Mouse (Mus musculus) midbrain, embryonic 10.5 days (tissue): Measurements from ENCODE around the gene Naa40. TPM values are rescaled to one million over a fixed set of nuclear protein-coding genes. Genes with fewer than 3 reads are reported as not detected.

Experiments used
- DNase-seq: peaks from one replicate; pipeline ENCODE4 v3.0.0-alpha.2; 2017; ENCODE audit warnings: low spot score
- H3K27ac ChIP-seq: fragments of 300-500 bp; sonication (generic); replicated peaks from 2 replicates; pipeline ENCODE4 v1.5.1; 2016; ENCODE audit warnings: mild to moderate bottlenecking
- H3K27me3 ChIP-seq: fragments of 300-500 bp; sonication (generic); 2 replicates; pipeline ENCODE4 v1.6.1; 2016; ENCODE audit warnings: low read depth, mild to moderate bottlenecking; ENCODE audit not compliant: poor library complexity, severe bottlenecking
- H3K36me3 ChIP-seq: fragments of 300-500 bp; sonication (generic); 2 replicates; pipeline ENCODE4 v1.6.1; 2016; ENCODE audit warnings: mild to moderate bottlenecking, moderate library complexity
- H3K4me1 ChIP-seq: fragments of 300-500 bp; sonication (generic); 2 replicates; pipeline ENCODE4 v1.6.1; 2016
- H3K4me3 ChIP-seq: fragments of 300-500 bp; sonication (generic); 2 replicates; pipeline ENCODE4 v1.5.1; 2016; ENCODE audit warnings: mild to moderate bottlenecking, moderate library complexity
- H3K9me3 ChIP-seq: fragments of 300-500 bp; sonication (generic); replicated peaks from 2 replicates; pipeline ENCODE4 v1.6.1; 2016; ENCODE audit warnings: mild to moderate bottlenecking
- WGBS: fragments of 180-500 bp; shearing (Covaris S2); methylation state at CpG from one replicate; pipeline ENCODE4 v1.1.7; 2016; 5-methylcytosine and 5-hydroxymethylcytosine counted together
- polyA plus RNA-seq: library from polyadenylated mRNA; unstranded; fragments of >200 nt; fragmentation: Nextera tagmentation; extraction: Ambion mirVana; gene quantifications from 2 replicates; pipeline ENCODE4 v1.2.1, GENCODE M21; 2016

Gene Naa40
- polyA plus RNA-seq, 1 experiment from 2014 or later: 105 TPM

- 75% methylated on average over 1 of the region's 1 CpGs for WGBS
- Histone ChIP-seq H3K9me3 (no peaks in the 10 kb centered on the region), H3K36me3 (peaks cover 75% of the 10 kb centered on the region), H3K4me1 (peaks cover 51% of the 10 kb centered on the region), H3K27me3 (peaks cover 9% of the 10 kb centered on the region; the same call in 1 of the 2 replicates), H3K27ac (no peak overlapping the region), H3K4me3 (no peak overlapping the region)
- no peak for DNase-seq
Observed at GRCm38 (mm10) chr19:7200427-7200826, 40.6 kb downstream of the Naa40 start.

- no peak overlapping the region for H3K4me3 ChIP-seq
- H3K27ac ChIP-seq: no peak overlapping the region
- H3K4me1 ChIP-seq: peaks cover 41% of the 10 kb centered on the region
- WGBS: 92% methylated on average over 13 of the region's 13 CpGs
- peaks cover 15% of the 10 kb centered on the region; the same call in 1 of the 2 replicates for H3K27me3 ChIP-seq
- no peaks in the 10 kb centered on the region for H3K9me3 ChIP-seq
- H3K36me3 ChIP-seq: peaks cover 71% of the 10 kb centered on the region
- no peak for DNase-seq
Observed at GRCm38 (mm10) chr19:7199089-7199488, 41.9 kb downstream of the Naa40 start.

GRCm38 (mm10) chr19:7197445-7197844 is 43.5 kb downstream of the Naa40 start:
- Histone ChIP-seq H3K9me3 (no peaks in the 10 kb centered on the region), H3K4me3 (peak overlapping the region; percentile 12; the same call in 1 of the 2 replicates), H3K36me3 (peaks cover 54% of the 10 kb centered on the region), H3K27ac (0 out of 2 replicates have a peak overlapping the region, but pooled peaks have one; percentile 7), H3K4me1 (peaks cover 41% of the 10 kb centered on the region), H3K27me3 (peaks cover 32% of the 10 kb centered on the region)
- DNase-seq: no peak
- WGBS: 87% methylated on average over 9 of the region's 9 CpGs

GRCm38 (mm10) chr19:7196741-7197270 is 44.2 kb downstream of the Naa40 start:
- DNase-seq: peak; percentile 61
- Histone ChIP-seq H3K4me3 (peak overlapping the region; percentile 12), H3K9me3 (no peaks in the 10 kb centered on the region), H3K36me3 (peaks cover 50% of the 10 kb centered on the region), H3K4me1 (peaks cover 47% of the 10 kb centered on the region), H3K27ac (0 out of 2 replicates have a peak overlapping the region, but pooled peaks have one; percentile 7), H3K27me3 (peaks cover 38% of the 10 kb centered on the region)
- WGBS: 15% methylated on average over 17 of the region's 17 CpGs

- Histone ChIP-seq H3K27ac (0 out of 2 replicates have a peak overlapping the region, but pooled peaks have one; percentile 42), H3K4me1 (peaks cover 54% of the 10 kb centered on the region), H3K36me3 (peaks cover 43% of the 10 kb centered on the region), H3K27me3 (peaks cover 44% of the 10 kb centered on the region), H3K4me3 (no peak overlapping the region), H3K9me3 (no peaks in the 10 kb centered on the region)
- 15% methylated on average over 33 of the region's 33 CpGs for WGBS
- peak; percentile 78 for DNase-seq
Observed at GRCm38 (mm10) chr19:7195900-7196728, 44.9 kb downstream of the Naa40 start.

GRCm38 (mm10) chr19:7192561-7192967 is 48.4 kb downstream of the Naa40 start:
- Histone ChIP-seq H3K4me3 (no peak overlapping the region), H3K36me3 (peaks cover 7% of the 10 kb centered on the region), H3K27ac (no peak overlapping the region; the same call in 1 of the 2 replicates), H3K27me3 (peaks cover 77% of the 10 kb centered on the region), H3K4me1 (peaks cover 65% of the 10 kb centered on the region), H3K9me3 (no peaks in the 10 kb centered on the region)
- no peak for DNase-seq
- 71% methylated on average over 2 of the region's 2 CpGs for WGBS

GRCm38 (mm10) chr19:7191639-7192038 is 49.3 kb downstream of the Naa40 start:
- no peak overlapping the region for H3K4me3 ChIP-seq
- 54% methylated on average over 6 of the region's 6 CpGs for WGBS
- DNase-seq: no peak
- peaks cover 63% of the 10 kb centered on the region for H3K4me1 ChIP-seq
- H3K27ac ChIP-seq: peak overlapping the region; percentile 15
- H3K27me3 ChIP-seq: peaks cover 81% of the 10 kb centered on the region
- no peaks in the 10 kb centered on the region for H3K9me3 ChIP-seq
- no peaks in the 10 kb centered on the region; the same call in 1 of the 2 replicates for H3K36me3 ChIP-seq

GRCm38 (mm10) chr19:7190986-7191385 is 50.0 kb downstream of the Naa40 start:
- peak overlapping the region; percentile 15; the same call in 1 of the 2 replicates for H3K27ac ChIP-seq
- H3K4me1 ChIP-seq: peaks cover 63% of the 10 kb centered on the region
- DNase-seq: no peak
- H3K36me3 ChIP-seq: no peaks in the 10 kb centered on the region
- H3K27me3 ChIP-seq: peaks cover 88% of the 10 kb centered on the region
- WGBS: 85% methylated on average over 5 of the region's 5 CpGs
- H3K9me3 ChIP-seq: no peaks in the 10 kb centered on the region
- no peak overlapping the region for H3K4me3 ChIP-seq

- Histone ChIP-seq H3K4me3 (no peak overlapping the region), H3K9me3 (no peaks in the 10 kb centered on the region), H3K4me1 (peaks cover 68% of the 10 kb centered on the region), H3K27me3 (peaks cover 95% of the 10 kb centered on the region), H3K27ac (peak overlapping the region; percentile 59), H3K36me3 (no peaks in the 10 kb centered on the region)
- WGBS: 87% methylated on average over 4 of the region's 4 CpGs
- no peak for DNase-seq
Observed at GRCm38 (mm10) chr19:7189026-7189425, 52.0 kb downstream of the Naa40 start.

GRCm38 (mm10) chr19:7187157-7187556 is 53.8 kb downstream of the Naa40 start:
- H3K27me3 ChIP-seq: peaks cover 96% of the 10 kb centered on the region
- H3K4me3 ChIP-seq: no peak overlapping the region
- H3K9me3 ChIP-seq: no peaks in the 10 kb centered on the region
- H3K4me1 ChIP-seq: peaks cover 69% of the 10 kb centered on the region
- 60% methylated on average over 5 of the region's 5 CpGs for WGBS
- no peaks in the 10 kb centered on the region for H3K36me3 ChIP-seq
- H3K27ac ChIP-seq: peak overlapping the region; percentile 39
- no peak for DNase-seq

GRCm38 (mm10) chr19:7185715-7186291 is 55.2 kb downstream of the Naa40 start:
- H3K27ac ChIP-seq: peak overlapping the region; percentile 53
- H3K27me3 ChIP-seq: peaks cover 96% of the 10 kb centered on the region
- H3K4me3 ChIP-seq: peak overlapping the region; percentile 20
- no peak for DNase-seq
- H3K4me1 ChIP-seq: peaks cover 65% of the 10 kb centered on the region
- WGBS: 7% methylated on average over 18 of the region's 18 CpGs
- H3K36me3 ChIP-seq: no peaks in the 10 kb centered on the region
- no peaks in the 10 kb centered on the region for H3K9me3 ChIP-seq

- peaks cover 98% of the 10 kb centered on the region for H3K27me3 ChIP-seq
- H3K4me3 ChIP-seq: no peak overlapping the region
- peaks cover 65% of the 10 kb centered on the region for H3K4me1 ChIP-seq
- H3K36me3 ChIP-seq: no peaks in the 10 kb centered on the region
- DNase-seq: no peak
- H3K9me3 ChIP-seq: no peaks in the 10 kb centered on the region
- H3K27ac ChIP-seq: peak overlapping the region; percentile 53
- 33% methylated on average over 4 of the region's 4 CpGs for WGBS
Observed at GRCm38 (mm10) chr19:7185059-7185458, 55.9 kb downstream of the Naa40 start.
